Mouse (Mus musculus) stomach, embryonic 16.5 days (tissue): ENCODE measurements at regions not wholly inside any gene's neighbourhood (a gene's known extent, or its start where the extent isn't known, plus 50 kb on each side); places are given as distances from the start of the nearest gene placed in this dataset.

Experiments
- ATAC-seq: fragments of 200-750 bp; cut with Nextera tagmentation; 2 replicates; pipeline ENCODE4 v1.8.0; 2017; ENCODE audit warnings: moderate number of reproducible peaks, moderate TSS enrichment; ENCODE audit not compliant: insufficient read depth, low FRiP score
- H3K27ac ChIP-seq: fragments of 300-500 bp; sonication (generic); 2 replicates; pipeline ENCODE4 v1.5.1; 2014; ENCODE audit warnings: low read length
- H3K27me3 ChIP-seq: fragments of 300-500 bp; sonication (generic); 2 replicates; pipeline ENCODE4 v1.6.1; 2014; ENCODE audit warnings: low read length, control low read depth, mixed read lengths; ENCODE audit not compliant: control insufficient read depth, insufficient read depth
- H3K36me3 ChIP-seq: fragments of 300-500 bp; sonication (generic); 2 replicates; pipeline ENCODE4 v1.6.1; 2014; ENCODE audit warnings: low read length; ENCODE audit not compliant: control insufficient read depth, insufficient read depth
- H3K4me1 ChIP-seq: fragments of 300-500 bp; sonication (generic); 2 replicates; pipeline ENCODE4 v1.6.1; 2014; ENCODE audit warnings: low read length, control low read depth, mixed read lengths; ENCODE audit not compliant: control insufficient read depth, insufficient read depth
- H3K4me2 ChIP-seq: fragments of 300-500 bp; sonication (generic); 2 replicates; pipeline ENCODE4 v1.6.1; 2014; ENCODE audit warnings: low read depth, low read length, mixed read lengths
- H3K4me3 ChIP-seq: fragments of 300-500 bp; sonication (generic); replicated peaks from 2 replicates; pipeline ENCODE4 v1.5.1; 2014; ENCODE audit warnings: mild to moderate bottlenecking, low read length
- H3K9ac ChIP-seq: fragments of 300-500 bp; sonication (generic); 2 replicates; pipeline ENCODE4 v1.6.1; 2014; ENCODE audit warnings: low read length
- H3K9me3 ChIP-seq: fragments of 300-500 bp; sonication (generic); replicated peaks from 2 replicates; pipeline ENCODE4 v1.6.1; 2016; ENCODE audit warnings: low read length, control low read depth; ENCODE audit not compliant: control insufficient read depth
- WGBS: fragments of 180-500 bp; shearing (Covaris S2); extraction: QIAGEN DNeasy Blood & Tissue Kit; methylation state at CpG from one replicate; pipeline ENCODE4 v1.1.7; 2014; 5-methylcytosine and 5-hydroxymethylcytosine counted together

- no peak overlapping the region for H3K4me3 ChIP-seq
- ATAC-seq, result no peak
- H3K4me1 ChIP-seq, result no peaks in the 10 kb centered on the region
- no peaks in the 10 kb centered on the region for H3K27me3 ChIP-seq
- H3K9me3 ChIP-seq, result no peaks in the 10 kb centered on the region
- no peak overlapping the region for H3K27ac ChIP-seq
- no peak overlapping the region for H3K9ac ChIP-seq
- 80% methylated on average over 1 of the region's 1 CpGs for WGBS
- no peaks in the 10 kb centered on the region for H3K36me3 ChIP-seq
- H3K4me2 ChIP-seq, result no peak overlapping the region
Measured at GRCm38 (mm10) chrX:42401091-42401490, 88.4 kb upstream of the Tex13c2 start.

GRCm38 (mm10) chrX:42401564-42402334 is 87.7 kb upstream of the Tex13c2 start:
- Histone ChIP-seq H3K9me3 (no peaks in the 10 kb centered on the region), H3K27ac (no peak overlapping the region), H3K4me1 (no peaks in the 10 kb centered on the region), H3K4me3 (no peak overlapping the region), H3K9ac (no peak overlapping the region), H3K27me3 (no peaks in the 10 kb centered on the region), H3K36me3 (no peaks in the 10 kb centered on the region), H3K4me2 (no peak overlapping the region)
- no peak for ATAC-seq
- WGBS, result 65% methylated on average over 7 of the region's 7 CpGs

- H3K4me1 ChIP-seq, result no peaks in the 10 kb centered on the region
- no peaks in the 10 kb centered on the region for H3K36me3 ChIP-seq
- H3K9ac ChIP-seq, result no peak overlapping the region
- H3K27me3 ChIP-seq, result no peaks in the 10 kb centered on the region
- no peak overlapping the region for H3K27ac ChIP-seq
- H3K4me2 ChIP-seq, result no peak overlapping the region
- no peak overlapping the region for H3K4me3 ChIP-seq
- no peak for ATAC-seq
- WGBS, result 66% methylated on average over 4 of the region's 4 CpGs
- no peaks in the 10 kb centered on the region for H3K9me3 ChIP-seq
Measured at GRCm38 (mm10) chrX:42402335-42402605, 87.2 kb upstream of the Tex13c2 start.

GRCm38 (mm10) chrX:42431851-42432635 is 57.4 kb upstream of the Tex13c2 start:
- no peaks in the 10 kb centered on the region for H3K36me3 ChIP-seq
- no peak overlapping the region for H3K4me2 ChIP-seq
- no peaks in the 10 kb centered on the region for H3K27me3 ChIP-seq
- no peak overlapping the region for H3K9ac ChIP-seq
- WGBS, result 34% methylated on average over 7 of the region's 7 CpGs
- no peaks in the 10 kb centered on the region for H3K4me1 ChIP-seq
- no peak overlapping the region for H3K27ac ChIP-seq
- no peaks in the 10 kb centered on the region for H3K9me3 ChIP-seq
- no peak overlapping the region for H3K4me3 ChIP-seq
- ATAC-seq, result no peak
